Mouse (Mus musculus) small intestine, adult 2 months (tissue): ENCODE data around the gene Sh3pxd2b.

ENCODE experiments used
- CTCF ChIP-seq: fragments of 200-500 bp; IDR thresholded peaks from 2 replicates; pipeline ENCODE4 v1.5.1; 2012; ENCODE audit warnings: low read depth, mild to moderate bottlenecking, control low read depth, inconsistent platforms, low read length, moderate library complexity, mixed read lengths; ENCODE audit not compliant: insufficient replicate concordance, insufficient read length; ENCODE audit errors: extremely low read depth
- POLR2A ChIP-seq: fragments of 200-500 bp; IDR thresholded peaks from 2 replicates; pipeline ENCODE4 v1.6.1; 2012; ENCODE audit warnings: low read depth, mild to moderate bottlenecking, control low read depth, inconsistent platforms, low read length, moderate library complexity

- no peak for TF ChIP-seq POLR2A
- no peak for TF ChIP-seq CTCF
Measured at GRCm38 (mm10) chr11:32451306-32451705, 103.7 kb downstream of the Sh3pxd2b start.
